Mouse (Mus musculus) B cell, adult 2 months (primary cell): ENCODE data around the gene Osbpl9.
A peak's percentile ranks its signal among the peaks of the same experiment; 100 is the strongest.

ENCODE experiments used
- DNase-seq, 2 experiments: peaks; one replicate each; pipeline ENCODE4 v3.0.0; 2022

The Osbpl9 gene

DNA sequence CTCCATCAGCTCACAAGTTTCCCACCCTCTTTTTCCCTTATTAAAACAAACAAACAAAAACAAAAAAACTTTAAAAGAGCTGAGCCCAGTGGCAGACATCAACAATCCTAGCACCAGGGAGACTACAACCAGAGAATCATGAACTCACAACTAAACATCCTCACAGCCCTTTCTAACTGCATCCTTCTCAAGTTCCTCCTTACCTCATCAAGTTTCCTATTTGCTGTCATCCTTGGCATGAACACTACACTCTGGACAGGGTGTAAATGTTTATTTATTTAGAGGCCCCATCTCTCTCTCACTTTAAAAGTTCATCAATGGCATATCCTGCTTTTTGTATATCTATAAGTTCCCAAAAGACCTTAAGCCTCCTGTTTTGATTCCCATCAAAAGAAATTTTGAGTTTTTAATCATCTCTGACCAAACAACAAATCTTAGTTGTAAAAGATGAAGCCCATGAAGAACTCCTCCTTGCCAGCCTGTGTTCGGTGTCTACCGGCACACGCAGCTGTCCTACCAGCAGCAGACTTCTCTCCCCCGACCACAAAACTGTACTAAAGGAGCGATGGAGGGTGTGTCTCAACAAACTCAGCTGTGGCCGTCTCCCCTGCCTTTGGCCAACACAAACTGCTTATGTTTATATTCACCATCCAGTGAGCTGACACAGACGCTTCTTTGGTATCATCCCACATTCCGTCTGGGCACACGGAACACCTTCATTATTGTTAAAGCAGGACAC is 98.8 kb downstream of the Osbpl9 start:
- no peak for DNase-seq

DNA sequence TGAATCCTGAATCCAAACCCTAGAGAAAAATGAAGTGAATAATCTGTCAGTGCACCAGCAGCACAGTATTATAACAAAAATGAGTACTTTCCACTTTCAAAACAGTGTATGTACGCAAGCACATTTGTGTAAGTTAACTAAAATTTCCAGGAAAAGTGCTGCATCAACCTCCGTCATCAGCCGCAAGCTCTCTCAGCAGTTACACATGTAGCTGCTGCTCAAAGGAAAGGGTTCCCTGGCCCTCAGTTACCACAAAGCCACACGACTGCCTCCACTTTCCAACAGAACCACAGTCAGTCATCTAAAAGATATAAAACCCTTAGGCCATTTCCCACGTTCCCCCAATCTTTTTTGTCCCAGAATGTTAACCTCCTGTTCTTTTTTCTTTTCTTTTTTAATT is 99.5 kb downstream of the Osbpl9 start:
- DNase-seq = no peak

DNA sequence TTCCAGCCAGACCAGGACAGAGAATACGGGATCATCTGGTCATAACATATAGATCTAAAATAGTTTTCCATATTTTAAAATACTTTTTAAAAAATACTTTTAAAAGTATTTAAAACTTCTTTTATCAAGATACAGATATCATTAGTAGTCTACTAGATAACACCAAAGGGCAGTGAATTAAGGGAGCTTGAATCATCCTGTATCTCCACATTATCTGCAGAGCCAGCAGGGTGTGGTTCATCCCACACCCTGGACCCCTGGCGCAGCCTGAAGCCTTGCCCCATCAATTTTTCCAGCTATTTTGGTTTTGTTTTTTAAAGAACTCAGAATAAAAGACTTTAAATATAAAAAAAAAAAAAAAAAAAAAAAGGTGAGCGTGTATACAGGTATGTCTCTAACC is 103.2 kb downstream of the Osbpl9 start:
- no peak for DNase-seq

DNA sequence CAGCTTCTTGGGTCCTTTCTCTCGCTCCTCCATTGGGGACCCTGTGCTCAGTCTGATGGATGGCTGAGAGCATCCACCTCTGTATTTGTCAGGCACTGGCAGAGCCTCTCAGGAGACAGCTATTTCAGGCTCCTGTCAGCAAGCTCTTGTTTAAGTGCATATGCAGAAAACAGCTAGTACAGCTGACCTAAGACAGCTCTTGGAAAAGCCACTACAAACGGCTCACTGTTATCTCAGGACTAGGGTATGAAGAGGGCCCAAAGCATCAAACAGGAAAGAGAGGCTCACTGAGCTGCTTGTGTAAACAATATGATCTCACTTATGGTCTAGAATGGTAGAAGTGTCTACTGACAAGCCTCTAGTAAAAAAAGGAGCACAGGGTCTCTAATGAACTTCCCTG is 107.8 kb downstream of the Osbpl9 start:
- DNase-seq = no peak

DNA sequence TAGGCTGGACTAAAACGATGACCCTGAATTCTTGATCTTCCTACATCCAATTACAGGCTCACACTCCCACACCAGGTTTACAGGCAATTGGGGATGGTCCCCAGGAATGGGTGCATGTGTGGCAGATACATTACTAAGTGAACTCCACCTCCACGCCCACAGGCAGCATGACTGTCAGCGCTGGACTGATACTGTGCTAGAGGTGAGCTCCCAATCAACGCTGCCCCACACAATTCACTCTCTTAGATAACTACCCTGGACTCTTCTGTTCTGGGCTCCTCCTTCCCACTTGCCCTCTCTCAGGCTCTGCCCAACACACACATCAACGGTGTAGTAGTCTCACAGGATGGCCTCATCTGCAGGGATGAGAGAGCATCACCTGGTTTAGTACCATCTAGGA is 109.7 kb downstream of the Osbpl9 start:
- no peak for DNase-seq

DNA sequence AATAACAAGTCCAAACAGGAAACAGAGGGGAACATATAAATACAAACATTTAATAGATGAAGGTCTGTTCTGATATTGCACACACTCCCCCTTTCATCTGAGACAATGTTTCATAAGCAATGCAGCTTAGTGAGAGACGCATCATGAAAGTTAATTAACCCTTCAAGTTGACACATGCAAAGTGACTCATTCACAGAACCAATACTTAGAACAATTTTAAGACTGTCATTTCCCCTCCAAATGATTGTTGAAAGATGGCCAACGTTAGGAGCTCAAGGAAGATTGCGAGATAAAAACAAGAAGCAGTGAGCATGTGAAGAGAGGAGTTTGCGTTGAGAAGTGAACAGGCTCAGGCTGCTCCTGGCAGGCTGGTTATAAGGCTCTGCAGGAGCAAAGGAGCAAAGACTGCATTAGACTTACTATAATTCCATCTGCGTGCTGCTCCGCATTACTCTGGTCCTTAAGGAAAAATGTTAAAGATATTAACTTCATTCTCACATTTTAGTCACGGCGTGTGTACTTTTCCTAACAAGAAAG is 110.8 kb downstream of the Osbpl9 start:
- DNase-seq = no peak

DNA sequence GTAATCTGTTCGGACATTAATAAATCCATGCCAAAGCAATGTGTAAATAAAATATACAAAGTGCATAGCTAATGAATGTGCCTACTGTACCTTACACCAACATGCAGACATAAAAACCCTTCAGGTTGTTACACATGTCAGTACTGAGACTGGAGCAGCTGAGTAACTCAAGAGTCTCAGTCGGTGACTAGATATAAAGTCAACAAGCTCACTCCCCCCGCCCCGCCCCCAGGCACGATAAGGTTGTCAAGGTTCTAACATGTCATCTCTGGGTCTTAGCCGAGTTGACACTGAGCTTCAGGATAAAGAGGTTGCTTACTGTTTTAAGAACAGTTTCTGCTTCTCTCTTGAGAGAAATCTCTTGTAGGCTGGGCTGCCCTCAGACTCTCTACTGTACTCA is 112.1 kb downstream of the Osbpl9 start:
- no peak for DNase-seq

DNA sequence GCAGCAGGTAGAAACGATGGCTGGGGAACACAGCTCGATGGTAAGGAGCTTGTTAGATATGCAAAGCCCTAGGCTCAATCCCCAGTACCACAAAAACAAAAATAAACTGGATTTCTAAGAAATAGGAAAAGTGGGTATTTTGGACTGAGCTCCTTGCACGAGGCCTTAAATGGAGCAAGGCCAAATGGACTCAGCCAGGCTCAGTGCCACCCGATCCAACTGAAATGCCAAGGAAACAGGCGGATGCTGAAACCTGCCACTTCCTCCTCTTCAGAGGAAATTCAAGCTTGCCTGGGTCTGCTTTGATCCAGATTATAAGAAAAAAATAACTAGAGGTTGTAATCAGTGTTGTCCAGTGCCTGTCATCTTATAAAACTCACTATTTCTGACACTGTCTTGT is 112.9 kb downstream of the Osbpl9 start:
- no peak for DNase-seq

DNA sequence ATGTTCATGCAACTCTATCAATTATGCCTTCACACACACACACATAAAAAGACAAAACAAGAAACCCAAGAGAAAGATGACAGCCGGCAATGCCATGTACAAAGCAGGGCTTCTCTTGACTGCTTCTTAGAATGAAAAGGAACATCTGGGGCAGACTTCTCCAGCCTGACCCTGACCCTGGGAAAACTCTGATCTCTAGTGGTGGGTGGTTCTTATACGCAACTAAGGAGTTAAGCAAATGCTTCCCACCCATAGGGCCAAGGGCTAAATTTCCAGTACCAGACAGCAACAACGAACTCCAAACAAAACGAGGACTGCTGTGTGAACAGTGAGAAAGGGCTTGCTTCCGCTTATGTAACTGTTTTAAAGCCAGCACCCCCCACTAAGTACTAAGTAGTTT is 122.0 kb downstream of the Osbpl9 start:
- DNase-seq = no peak

DNA sequence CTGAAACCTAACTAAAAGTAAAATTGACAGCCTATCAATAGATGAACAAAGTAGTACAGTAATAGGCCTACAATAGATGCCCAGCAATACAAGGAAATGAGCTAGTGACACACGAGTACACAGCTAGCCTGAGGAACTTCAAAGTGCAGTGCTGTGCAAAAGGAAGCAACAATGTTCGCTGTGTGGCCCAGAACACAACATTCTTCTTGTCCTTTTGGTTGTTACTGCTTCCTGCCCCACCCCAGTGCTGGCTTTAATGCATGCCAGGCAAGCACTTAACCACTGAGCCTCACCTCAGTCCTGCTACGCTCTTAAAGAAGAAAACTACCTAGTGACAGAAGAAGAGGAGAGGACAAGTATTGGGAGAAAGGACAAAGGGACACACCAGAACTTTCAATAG is 122.4 kb downstream of the Osbpl9 start:
- DNase-seq = no peak

DNA sequence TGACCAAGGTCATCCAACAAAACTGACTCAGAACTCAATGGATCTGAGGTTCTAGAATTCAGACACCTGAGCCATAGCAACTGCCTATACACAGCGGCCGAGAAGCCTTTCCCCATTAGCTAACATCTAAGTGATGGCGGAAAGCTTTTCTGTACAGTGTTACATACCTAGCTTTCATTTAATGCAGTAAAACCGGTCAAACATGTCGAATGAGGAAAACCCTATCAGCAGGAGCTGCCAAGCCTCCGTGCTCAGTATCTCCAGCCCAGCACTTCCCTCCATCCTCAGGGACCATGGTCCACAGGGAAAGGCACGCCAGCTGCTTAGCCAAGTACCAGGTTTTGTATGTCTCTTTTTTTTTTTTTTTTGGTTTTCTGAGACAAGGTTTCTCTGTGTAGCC is 123.1 kb downstream of the Osbpl9 start:
- DNase-seq = no peak

DNA sequence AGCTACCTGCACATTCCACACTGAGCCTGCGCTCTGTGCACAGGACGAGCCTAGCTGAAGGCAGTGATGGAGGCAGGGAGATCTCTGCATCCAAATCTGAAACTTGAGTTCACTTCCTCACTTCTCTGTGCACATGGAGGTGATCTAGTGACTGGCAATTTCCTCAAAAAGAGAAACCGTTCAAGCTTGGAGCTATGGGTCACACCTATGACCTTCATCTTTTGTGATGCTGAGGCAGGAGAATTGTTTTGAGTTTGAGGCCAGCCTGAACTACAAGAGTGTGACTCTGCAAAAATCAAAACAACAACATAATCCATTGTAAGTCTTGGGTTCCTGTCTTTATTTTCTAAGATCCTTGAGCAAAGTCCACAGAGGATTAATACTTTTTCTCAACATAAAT is 128.8 kb downstream of the Osbpl9 start:
- DNase-seq = no peak

DNA sequence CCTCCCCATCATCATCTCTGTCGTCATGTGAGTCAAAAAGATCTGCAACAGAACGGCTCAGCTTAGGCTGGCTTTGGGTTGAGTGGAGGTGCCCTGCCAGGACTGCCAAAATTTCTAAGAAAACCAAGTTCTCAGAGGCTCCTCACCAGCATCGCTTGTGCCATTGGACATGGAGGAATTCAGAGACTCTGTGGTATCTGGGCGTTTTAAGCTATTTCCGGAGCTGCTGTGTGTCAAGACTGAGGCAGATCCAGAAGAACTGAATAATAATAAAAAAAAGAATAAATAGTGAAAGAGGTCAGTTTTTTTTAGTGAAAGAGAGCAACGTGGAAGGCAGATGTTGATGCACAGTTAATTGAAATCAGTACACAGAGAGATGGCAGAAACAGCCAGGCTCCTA is 129.2 kb downstream of the Osbpl9 start:
- no peak for DNase-seq

DNA sequence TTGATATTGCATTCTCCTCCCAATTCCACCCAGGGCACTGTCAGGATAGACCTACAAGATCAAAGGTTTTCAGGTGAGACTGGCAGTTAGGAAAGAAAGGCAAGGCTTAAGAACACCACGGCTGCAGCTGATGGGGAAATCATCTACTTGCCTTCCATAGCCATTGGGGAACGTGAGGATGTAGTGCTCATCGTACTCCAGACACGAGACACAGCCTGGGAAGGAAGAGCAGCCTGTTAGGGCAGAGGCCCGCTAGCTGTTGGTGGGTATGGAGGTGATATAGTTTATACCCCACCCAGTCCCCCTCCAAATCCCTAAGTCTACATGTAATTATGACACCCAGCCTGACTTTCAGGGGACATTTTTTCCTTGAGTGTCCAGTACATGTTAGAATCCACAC is 136.4 kb downstream of the Osbpl9 start:
- DNase-seq = no peak

DNA sequence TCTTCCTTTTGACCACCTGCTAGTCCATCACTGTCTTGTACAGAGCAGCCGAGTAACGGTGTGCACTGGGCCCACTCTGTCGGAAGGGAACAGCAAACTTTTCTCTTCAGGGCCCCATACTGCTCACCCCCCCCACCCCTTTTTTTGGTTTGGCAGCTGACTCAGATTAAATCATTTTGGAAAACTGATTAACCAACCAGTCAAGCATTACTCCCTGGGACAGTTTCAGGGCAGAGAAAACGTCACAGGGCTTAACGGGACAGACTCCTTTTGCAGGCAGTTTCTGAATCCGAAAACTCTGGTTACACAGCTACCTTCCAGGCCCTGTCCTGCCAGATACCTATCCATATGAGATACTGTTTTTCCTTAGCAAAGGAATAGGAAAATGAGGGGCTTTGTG is 137.1 kb downstream of the Osbpl9 start:
- DNase-seq = no peak

DNA sequence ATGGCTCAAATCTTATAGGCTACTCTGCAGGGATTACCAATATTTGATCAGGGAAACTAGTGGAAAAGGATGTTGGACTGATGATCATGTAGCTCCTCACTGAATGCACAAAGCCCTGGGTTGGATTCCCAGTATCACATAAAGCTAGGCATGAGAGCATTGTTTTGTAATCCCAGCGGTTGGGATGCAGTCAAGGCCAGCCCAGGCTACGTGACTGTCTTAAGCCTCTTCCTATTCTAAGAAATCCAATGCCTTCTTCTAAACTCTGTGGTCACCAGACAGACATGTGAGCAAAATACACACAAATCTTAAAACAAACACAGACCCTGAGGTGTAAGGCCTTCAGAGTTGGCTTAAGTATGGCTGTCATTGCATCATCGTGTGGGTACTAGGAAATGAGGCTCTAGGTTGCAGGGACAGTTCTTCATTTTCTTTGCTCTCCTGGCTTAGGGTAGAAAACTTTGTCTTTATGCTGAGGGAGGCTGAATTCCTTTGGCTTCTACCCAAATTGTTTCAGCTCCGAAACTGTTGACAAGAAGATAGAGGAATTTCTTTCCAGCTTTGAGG is 142.7 kb downstream of the Osbpl9 start:
- no peak for DNase-seq

DNA sequence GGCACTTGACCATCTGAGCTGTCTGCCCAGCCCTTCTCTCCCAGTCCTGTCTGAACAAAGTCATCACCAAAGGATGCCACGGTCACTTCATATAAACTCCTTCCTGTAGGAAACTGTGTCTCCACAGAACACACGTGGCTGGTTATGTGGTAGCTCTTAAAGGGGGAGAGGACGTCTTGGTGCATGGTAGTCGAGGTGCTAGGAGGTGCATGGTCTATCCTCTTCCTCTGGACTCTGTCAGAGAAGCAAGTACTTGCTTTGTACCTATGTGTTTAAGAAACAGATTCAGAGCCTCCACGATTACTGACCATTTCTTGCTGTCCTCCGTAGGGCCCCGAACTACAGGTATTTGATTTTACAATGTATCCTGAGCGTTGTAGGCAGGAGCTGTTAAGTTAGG is 144.4 kb downstream of the Osbpl9 start:
- DNase-seq = no peak

DNA sequence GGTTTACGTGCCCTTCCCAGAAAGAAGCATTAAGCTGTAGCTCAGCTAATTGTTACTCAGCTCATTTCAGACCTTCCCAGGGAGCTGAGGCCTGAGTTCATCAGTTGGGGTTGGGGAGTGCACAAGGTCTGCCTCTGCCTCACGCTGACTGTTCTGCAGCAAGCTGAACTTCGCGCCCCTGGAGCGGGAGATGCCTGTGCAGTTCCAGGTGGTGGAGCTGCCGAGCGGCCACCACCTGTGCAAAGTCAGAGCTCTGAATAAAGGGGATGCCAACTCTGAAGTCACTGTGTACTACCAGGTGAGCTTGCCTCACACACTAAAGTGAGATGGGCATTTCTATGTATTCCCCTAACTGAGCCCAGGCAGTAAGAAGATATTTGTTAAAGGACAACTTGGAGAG is 145.7 kb downstream of the Osbpl9 start:
- no peak for DNase-seq

DNA sequence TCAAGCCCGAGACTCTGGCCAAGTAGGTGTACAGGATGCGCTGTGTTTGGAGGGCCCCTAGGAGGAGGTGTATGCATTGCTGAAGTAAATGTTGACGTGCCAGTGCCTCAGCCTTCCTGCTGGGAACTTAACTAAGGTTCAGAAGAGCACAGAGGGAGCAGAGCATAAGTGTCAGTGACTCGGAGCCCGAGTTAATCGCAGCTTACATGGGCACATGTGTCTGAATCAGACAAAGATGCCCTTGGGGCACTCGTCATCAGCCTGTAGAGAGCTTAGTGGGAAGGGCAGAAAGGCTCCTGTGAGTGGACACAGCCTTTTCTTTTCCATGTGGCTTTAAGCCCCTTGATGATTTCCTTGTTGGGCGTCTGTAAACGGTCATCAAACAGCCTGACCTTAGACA is 148.1 kb downstream of the Osbpl9 start:
- DNase-seq = no peak

DNA sequence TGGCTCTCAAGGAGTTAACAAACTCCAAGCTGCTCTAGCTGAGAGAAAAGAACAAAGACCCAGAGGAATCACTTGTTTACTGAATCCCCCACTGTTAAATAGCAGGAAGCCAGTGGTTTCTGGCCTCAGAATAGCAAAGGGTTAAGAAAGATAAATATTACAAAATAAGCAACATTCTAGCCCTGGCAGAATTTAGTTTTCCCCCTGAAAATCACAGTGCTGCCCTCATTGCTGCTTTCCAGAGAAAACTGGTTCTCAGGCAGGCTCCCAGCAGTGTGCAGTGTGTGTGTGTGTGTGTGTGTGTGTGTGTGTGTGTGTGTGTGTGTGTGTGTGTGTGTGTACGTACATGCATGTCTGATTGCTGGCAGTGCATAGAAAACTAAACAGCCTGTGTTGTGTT is 149.8 kb downstream of the Osbpl9 start:
- no peak for DNase-seq

DNA sequence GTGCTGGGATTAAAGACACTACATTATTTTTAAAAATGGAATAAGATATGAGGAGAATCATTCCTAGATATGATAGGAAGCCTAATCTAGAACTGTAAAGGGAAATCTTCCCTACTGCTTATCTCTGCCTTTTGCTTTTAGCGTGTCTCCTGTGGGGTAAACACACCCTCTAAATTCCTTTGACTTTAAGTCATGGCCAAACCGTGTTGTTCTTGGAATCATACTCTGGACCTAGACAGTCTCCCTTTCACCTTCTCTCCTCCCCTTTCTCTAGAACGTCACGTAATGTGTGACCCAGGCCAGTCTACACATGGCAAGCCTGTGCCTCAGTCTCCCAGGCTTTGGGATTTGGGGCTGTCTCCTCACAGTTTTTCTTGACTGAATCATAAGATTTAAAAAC is 153.8 kb downstream of the Osbpl9 start:
- no peak for DNase-seq

DNA sequence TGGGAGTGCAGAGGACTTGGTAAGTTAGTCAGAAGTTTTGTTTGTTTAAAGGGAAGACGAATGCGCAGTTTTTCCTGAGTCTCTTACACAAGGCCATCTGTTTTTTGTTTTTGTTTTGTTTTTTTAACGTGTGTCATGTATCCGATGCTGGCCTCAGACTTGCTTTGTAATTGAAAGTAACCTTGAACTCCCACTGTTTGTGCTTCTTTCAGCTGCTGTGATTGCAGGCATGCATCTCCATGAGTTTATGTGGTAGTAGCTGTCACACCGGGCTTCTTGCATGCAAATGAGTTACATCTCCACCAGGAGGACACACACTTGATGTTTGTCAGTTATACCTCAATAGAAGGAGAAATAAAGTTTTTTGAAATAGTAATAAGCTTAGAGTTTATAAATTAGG is 158.3 kb downstream of the Osbpl9 start:
- no peak for DNase-seq

DNA sequence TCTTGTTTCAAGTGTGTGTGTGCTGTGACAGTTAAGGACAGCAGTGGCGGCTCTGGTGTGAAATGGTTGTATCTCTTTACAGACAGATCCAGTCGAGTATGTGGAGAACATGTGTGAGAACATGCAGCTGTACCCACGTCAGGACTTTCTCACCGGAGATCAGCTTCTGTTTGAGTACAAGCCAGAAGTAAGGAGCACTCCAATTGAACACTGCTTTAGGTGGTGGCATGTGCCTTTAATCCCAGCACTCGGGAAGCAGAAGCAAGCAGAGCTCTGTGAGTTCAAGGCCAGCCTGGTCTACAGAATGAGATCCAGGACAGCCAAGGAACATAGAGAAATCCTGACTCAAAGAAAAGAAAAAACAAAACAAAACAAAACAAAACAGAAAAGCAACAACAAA is 158.8 kb downstream of the Osbpl9 start:
- DNase-seq = no peak

DNA sequence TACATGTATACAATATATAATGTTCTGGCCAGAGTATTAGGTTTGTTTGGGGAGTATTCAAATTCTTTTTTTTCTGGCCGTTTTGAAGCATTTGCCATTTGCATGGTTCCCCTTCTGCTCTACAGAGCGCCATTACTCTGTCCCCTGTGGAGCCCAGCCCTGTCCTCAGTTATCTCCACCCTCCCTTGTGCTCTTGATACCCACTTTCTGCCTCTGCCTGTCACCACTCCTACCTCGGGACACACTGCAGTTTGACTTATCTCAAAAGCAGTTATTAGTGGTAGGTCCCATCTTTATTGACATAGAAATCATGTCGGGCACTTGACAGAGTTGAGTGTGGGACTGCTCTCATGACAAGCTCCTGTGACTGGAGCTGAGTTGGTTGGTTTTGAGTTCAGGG is 159.3 kb downstream of the Osbpl9 start:
- no peak for DNase-seq

DNA sequence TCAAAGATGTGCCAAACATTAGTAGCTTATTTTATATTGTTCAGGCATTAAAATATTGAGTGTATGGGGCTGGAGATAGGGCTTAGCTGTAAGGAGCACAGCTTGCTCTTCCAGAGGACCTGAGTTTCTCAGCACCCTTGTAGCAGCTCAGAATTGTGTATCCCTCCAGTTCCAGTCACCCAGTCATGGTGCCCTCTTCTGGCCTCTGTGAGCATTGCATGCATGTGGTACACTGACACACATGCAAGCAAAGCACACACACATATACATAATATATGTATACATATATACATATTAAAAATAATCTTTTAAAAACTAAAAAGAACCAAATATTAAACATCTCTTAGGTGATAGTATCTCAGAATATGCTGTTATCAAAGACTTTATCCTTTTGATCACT is 165.7 kb downstream of the Osbpl9 start:
- peak; percentile 78 to 80 for DNase-seq
